Mouse (Mus musculus) embryonic fibroblast, embryonic 13.5 days (primary cell): Measurements from ENCODE around the gene Fgf2. TPM values are rescaled to one million over a fixed set of nuclear protein-coding genes. Genes with fewer than 3 reads are reported as not detected.

Source experiments
- H3K27ac ChIP-seq: 2 replicates; pipeline ENCODE4 v1.5.1; 2012; ENCODE audit warnings: low read length, control low read depth, inconsistent platforms; ENCODE audit not compliant: insufficient read depth
- H3K4me1 ChIP-seq: 2 replicates; pipeline ENCODE4 v1.6.1; 2011; ENCODE audit warnings: low read length; ENCODE audit not compliant: control insufficient read depth, insufficient read depth
- H3K4me3 ChIP-seq: 2 replicates; pipeline ENCODE4 v1.5.1; 2011; ENCODE audit warnings: mild to moderate bottlenecking, control low read depth, low read length; ENCODE audit not compliant: insufficient read depth
- CTCF ChIP-seq: IDR thresholded peaks from 2 replicates; pipeline ENCODE4 v1.5.1; 2011; ENCODE audit warnings: mild to moderate bottlenecking, control low read depth, low read length, moderate library complexity, borderline replicate concordance; ENCODE audit not compliant: insufficient read depth
- POLR2A ChIP-seq: IDR thresholded peaks from 2 replicates; pipeline ENCODE4 v1.6.1; 2011; ENCODE audit warnings: low read depth, mild to moderate bottlenecking, control low read depth, low read length, moderate library complexity
- polyA plus RNA-seq: library from polyadenylated mRNA; stranded (reverse); fragments of >200 nt; gene quantifications from 2 replicates; pipeline ENCODE4 v1.2.4, GENCODE M21; 2011; ENCODE audit warnings: low read depth; ENCODE audit not compliant: missing spikeins, insufficient read length

Gene Fgf2
- polyA plus RNA-seq, 1 experiment: 33.9 TPM

- no peak for TF ChIP-seq POLR2A
- no peak for TF ChIP-seq CTCF
- 0 out of 2 replicates have a peak, but pooled peaks cover 2% of the 10 kb centered on the region for H3K4me1 ChIP-seq
- H3K27ac ChIP-seq: no peak overlapping the region
- no peak overlapping the region for H3K4me3 ChIP-seq
Observed at GRCm38 (mm10) chr3:37325317-37326112, 22.6 kb upstream of the Fgf2 start.

GRCm38 (mm10) chr3:37326627-37327026 is 21.5 kb upstream of the Fgf2 start:
- Histone ChIP-seq H3K4me1 (0 out of 2 replicates have a peak, but pooled peaks cover 7% of the 10 kb centered on the region), H3K27ac (no peak overlapping the region), H3K4me3 (no peak overlapping the region)
- TF ChIP-seq POLR2A: no peak
- TF ChIP-seq CTCF: no peak

- TF ChIP-seq CTCF: no peak
- TF ChIP-seq POLR2A: no peak
- peak overlapping the region; percentile 52; the same call in 1 of the 2 replicates for H3K27ac ChIP-seq
- H3K4me1 ChIP-seq: 0 out of 2 replicates have a peak, but pooled peaks cover 7% of the 10 kb centered on the region
Observed at GRCm38 (mm10) chr3:37328489-37328888, 19.7 kb upstream of the Fgf2 start.

GRCm38 (mm10) chr3:37329963-37330362 is 18.2 kb upstream of the Fgf2 start:
- TF ChIP-seq POLR2A (no peak), CTCF (no peak)
- Histone ChIP-seq H3K4me3 (no peak overlapping the region), H3K4me1 (0 out of 2 replicates have a peak, but pooled peaks cover 7% of the 10 kb centered on the region)

More at GRCm38 (mm10) chr3:37328489-37328888, 19.7 kb upstream of the Fgf2 start:
- H3K4me3 ChIP-seq: no peak overlapping the region

GRCm38 (mm10) chr3:37331999-37332449 is 16.1 kb upstream of the Fgf2 start:
- no peak overlapping the region for H3K27ac ChIP-seq
- H3K4me1 ChIP-seq: 0 out of 2 replicates have a peak, but pooled peaks cover 7% of the 10 kb centered on the region
- H3K4me3 ChIP-seq: no peak overlapping the region
- TF ChIP-seq POLR2A (no peak), CTCF (no peak)

More at GRCm38 (mm10) chr3:37329963-37330362, 18.2 kb upstream of the Fgf2 start:
- no peak overlapping the region for H3K27ac ChIP-seq

GRCm38 (mm10) chr3:37334053-37334452 is 14.1 kb upstream of the Fgf2 start:
- Histone ChIP-seq H3K4me1 (0 out of 2 replicates have a peak, but pooled peaks cover 5% of the 10 kb centered on the region), H3K27ac (no peak overlapping the region), H3K4me3 (no peak overlapping the region)
- TF ChIP-seq CTCF: no peak
- no peak for TF ChIP-seq POLR2A

GRCm38 (mm10) chr3:37341110-37341509 is 7.0 kb upstream of the Fgf2 start:
- peak; percentile 54; the same call in 1 of the 2 replicates for TF ChIP-seq CTCF
- TF ChIP-seq POLR2A: no peak
- Histone ChIP-seq H3K4me1 (no peaks in the 10 kb centered on the region; the same call in 1 of the 2 replicates), H3K27ac (no peak overlapping the region), H3K4me3 (no peak overlapping the region)

- peaks cover 3% of the 10 kb centered on the region for H3K4me1 ChIP-seq
- TF ChIP-seq CTCF (no peak), POLR2A (no peak)
- no peak overlapping the region for H3K4me3 ChIP-seq
- no peak overlapping the region for H3K27ac ChIP-seq
Observed at GRCm38 (mm10) chr3:37342811-37343210, 5.3 kb upstream of the Fgf2 start.

GRCm38 (mm10) chr3:37347671-37348070 is 475 bp upstream of the Fgf2 start:
- Histone ChIP-seq H3K27ac (peak overlapping the region; percentile 62), H3K4me3 (peak overlapping the region; percentile 68; the same call in 1 of the 2 replicates), H3K4me1 (peaks cover 3% of the 10 kb centered on the region)
- no peak for TF ChIP-seq CTCF
- TF ChIP-seq POLR2A: no peak

GRCm38 (mm10) chr3:37349166-37349548 is 1.0 kb downstream of the Fgf2 start:
- Histone ChIP-seq H3K27ac (no peak overlapping the region; the same call in 1 of the 2 replicates), H3K4me1 (peaks cover 3% of the 10 kb centered on the region), H3K4me3 (peak overlapping the region; percentile 68)
- no peak for TF ChIP-seq POLR2A
- no peak for TF ChIP-seq CTCF
